Mouse (Mus musculus) hindbrain, embryonic 10.5 days (tissue): ENCODE measurements around the gene Vmn1r148. TPM values are rescaled to one million over a fixed set of nuclear protein-coding genes. Genes with fewer than 3 reads are reported as not detected.
"Not testable (repeated sequence)": the region's sequence is repeated elsewhere in the genome, so short reads cannot be mapped to it uniquely, and the experiment has no call there.

ENCODE experiments used
- DNase-seq: peaks from one replicate; pipeline ENCODE4 v3.0.0-alpha.2; 2017; ENCODE audit warnings: low spot score
- H3K27ac ChIP-seq: fragments of 300-500 bp; sonication (generic); 2 replicates; pipeline ENCODE4 v1.5.1; 2016; ENCODE audit warnings: mild to moderate bottlenecking, moderate library complexity
- H3K27me3 ChIP-seq: fragments of 300-500 bp; sonication (generic); 2 replicates; pipeline ENCODE4 v1.6.1; 2016; ENCODE audit warnings: mild to moderate bottlenecking; ENCODE audit not compliant: poor library complexity, insufficient read depth, severe bottlenecking
- H3K36me3 ChIP-seq: fragments of 300-500 bp; sonication (generic); 2 replicates; pipeline ENCODE4 v1.6.1; 2016; ENCODE audit warnings: mild to moderate bottlenecking, moderate library complexity
- H3K4me1 ChIP-seq: fragments of 300-500 bp; sonication (generic); replicated peaks from 2 replicates; pipeline ENCODE4 v1.6.1; 2016; ENCODE audit warnings: mild to moderate bottlenecking
- H3K4me3 ChIP-seq: fragments of 300-500 bp; sonication (generic); 2 replicates; pipeline ENCODE4 v1.5.1; 2016; ENCODE audit warnings: mild to moderate bottlenecking, moderate library complexity
- H3K9me3 ChIP-seq: fragments of 300-500 bp; sonication (generic); 2 replicates; pipeline ENCODE4 v1.6.1; 2016; ENCODE audit warnings: mild to moderate bottlenecking, moderate library complexity
- WGBS: fragments of 180-500 bp; shearing (Covaris S2); methylation state at CpG from one replicate; pipeline ENCODE4 v1.1.7; 2016; 5-methylcytosine and 5-hydroxymethylcytosine counted together
- polyA plus RNA-seq: library from polyadenylated mRNA; unstranded; fragments of >200 nt; fragmentation: Nextera tagmentation; extraction: Ambion mirVana; gene quantifications from 2 replicates; pipeline ENCODE4 v1.2.1, GENCODE M21; 2016

Gene Vmn1r148
- not detected in 2 replicates for polyA plus RNA-seq

DNA sequence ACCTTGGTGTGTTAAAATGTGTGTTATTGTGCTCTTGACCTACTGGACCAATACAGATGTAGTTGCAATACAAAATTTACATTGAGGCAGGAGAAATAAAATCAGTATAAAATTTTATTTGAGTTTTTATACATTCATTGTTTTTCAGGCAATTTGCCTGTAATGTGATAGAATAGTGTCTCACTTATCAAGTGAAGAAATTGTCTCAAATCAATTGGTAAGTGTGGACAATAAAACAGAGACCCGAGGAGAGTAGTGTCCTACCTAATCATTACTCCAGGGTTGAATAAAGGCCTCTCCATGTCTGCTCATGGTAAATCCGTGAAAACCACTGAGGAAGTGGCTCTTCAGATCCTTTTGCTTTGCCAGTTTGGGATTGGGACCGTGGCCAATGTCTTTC is at the start of gene Vmn1r148:
Gene Vmn1r148 (plus strand): TSS at position 301 of the 400 bp plus-strand sequence.
- no CpG with 5 or more reads among the region's 3 CpGs for WGBS
- H3K27me3 ChIP-seq, H3K9me3 ChIP-seq, H3K36me3 ChIP-seq, H3K4me3 ChIP-seq, H3K4me1 ChIP-seq, DNase-seq, H3K27ac ChIP-seq: not testable (repeated sequence)

DNA sequence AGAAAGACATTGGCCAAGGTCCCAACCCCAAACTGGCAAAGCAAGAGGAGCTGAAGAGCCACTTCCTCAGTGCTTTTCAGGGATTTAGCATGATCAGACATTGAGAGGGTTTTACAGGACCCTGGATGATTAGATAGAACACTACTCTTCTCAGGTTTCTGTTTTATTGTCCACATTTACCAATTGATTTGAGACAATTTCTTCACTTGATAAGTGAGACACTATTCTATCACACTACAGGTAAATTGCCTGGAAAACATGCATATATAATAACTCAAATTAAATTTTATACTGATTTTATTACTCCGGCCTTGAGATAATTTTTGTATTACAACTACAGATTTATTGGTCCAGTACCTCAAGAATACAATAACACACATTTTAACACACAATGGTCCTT is 42.4 kb upstream of the Vmn1r148 start, which contains the start of gene Gm8660:
Gene Gm8660 (minus strand): TSS at position 101 of the 400 bp plus-strand sequence.
- not testable (repeated sequence) for H3K36me3 ChIP-seq, H3K9me3 ChIP-seq, H3K4me1 ChIP-seq, H3K4me3 ChIP-seq, H3K27ac ChIP-seq, H3K27me3 ChIP-seq, DNase-seq
- WGBS, result no CpG with 5 or more reads among the region's 1 CpGs

DNA sequence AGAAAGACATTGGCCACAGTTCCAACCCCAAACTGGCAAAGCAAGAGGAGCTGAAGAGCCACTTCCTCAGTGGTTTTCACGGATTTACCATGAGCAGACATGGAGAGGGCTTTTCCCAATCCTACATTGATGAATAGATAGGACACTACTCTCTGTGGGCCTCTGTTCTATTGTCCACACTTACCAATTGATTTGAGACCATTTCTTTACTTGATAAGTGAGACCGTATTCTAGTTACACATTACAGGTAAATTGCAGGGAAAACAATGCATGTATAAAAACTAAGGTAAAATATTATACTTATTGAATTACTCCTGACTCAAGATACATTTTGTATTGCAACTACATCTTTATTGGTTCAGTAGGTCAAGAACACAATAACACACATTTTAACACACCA is 24.7 kb downstream of the Vmn1r148 start, which contains the start of gene Vmn1r149:
Gene Vmn1r149 (minus strand): TSS at position 101 of the 400 bp plus-strand sequence.
- no CpG with 5 or more reads among the region's 2 CpGs for WGBS
- not testable (repeated sequence) for DNase-seq, H3K4me1 ChIP-seq, H3K9me3 ChIP-seq, H3K27me3 ChIP-seq, H3K36me3 ChIP-seq, H3K4me3 ChIP-seq, H3K27ac ChIP-seq

DNA sequence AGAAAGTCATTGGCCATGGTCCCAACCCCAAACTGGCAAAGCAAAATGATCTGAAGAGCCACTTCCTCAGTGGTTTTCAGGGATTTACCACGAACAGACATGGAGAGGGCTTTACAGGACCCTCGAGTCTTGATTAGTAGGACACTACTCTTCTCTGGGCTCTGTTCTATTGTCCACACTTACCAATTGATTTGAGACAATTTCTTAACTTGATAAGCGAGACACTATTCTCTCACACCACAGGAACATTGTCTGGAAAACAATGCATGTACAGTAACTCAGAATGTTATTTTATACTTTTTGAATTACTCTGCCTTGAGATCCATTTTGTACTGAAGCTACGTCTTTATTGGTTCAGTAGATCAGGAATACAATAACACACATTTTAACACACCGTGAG is 50.6 kb downstream of the Vmn1r148 start, which contains the start of gene Gm10665:
Gene Gm10665 (minus strand): TSS at position 101 of the 400 bp plus-strand sequence.
- no CpG with 5 or more reads among the region's 5 CpGs for WGBS
- not testable (repeated sequence) for H3K9me3 ChIP-seq, H3K27me3 ChIP-seq

More for the DNA sequence above, 50.6 kb downstream of the Vmn1r148 start, which contains the start of gene Gm10665:
- H3K36me3 ChIP-seq, H3K27ac ChIP-seq, DNase-seq, H3K4me3 ChIP-seq, H3K4me1 ChIP-seq: not testable (repeated sequence)

Other genes with a start within 250 kb of the Vmn1r148 start
- not detected in 2 replicates for gene Vmn1r142, start 249.5 kb upstream of the Vmn1r148 start, polyA plus RNA-seq
- not detected in 2 replicates for gene Vmn1r143, start 224.2 kb upstream of the Vmn1r148 start, polyA plus RNA-seq
- not detected in 2 replicates for gene Gm8653, start 212.3 kb upstream of the Vmn1r148 start, polyA plus RNA-seq
- gene Gm8453, start 184.1 kb upstream of the Vmn1r148 start, polyA plus RNA-seq, result not detected in 2 replicates
- not detected in 2 replicates for gene Gm4187, start 83.9 kb upstream of the Vmn1r148 start, polyA plus RNA-seq
- not detected in 2 replicates for gene Gm8660, start 42.5 kb upstream of the Vmn1r148 start, polyA plus RNA-seq
- gene Vmn1r149, start 24.6 kb downstream of the Vmn1r148 start, polyA plus RNA-seq, result not detected in 2 replicates
- not detected in 2 replicates for gene Gm10665, start 50.5 kb downstream of the Vmn1r148 start, polyA plus RNA-seq
- gene Vmn1r151, start 86.1 kb downstream of the Vmn1r148 start, polyA plus RNA-seq, result not detected in 2 replicates
- gene Vmn1r152, start 109.4 kb downstream of the Vmn1r148 start, polyA plus RNA-seq, result not detected in 2 replicates
- not detected in 2 replicates for gene Gm8677, start 121.3 kb downstream of the Vmn1r148 start, polyA plus RNA-seq
- not detected in 2 replicates for gene Gm4201, start 151.8 kb downstream of the Vmn1r148 start, polyA plus RNA-seq
- gene Gm4565, start 174.5 kb downstream of the Vmn1r148 start, polyA plus RNA-seq, result not detected in 2 replicates
- gene Vmn1r155, start 244.4 kb downstream of the Vmn1r148 start, polyA plus RNA-seq, result not detected in 2 replicates